Mouse (Mus musculus) hindbrain, postnatal 0 days (tissue): ENCODE measurements around the gene Ttf1. TPM values are rescaled to one million over a fixed set of nuclear protein-coding genes. Genes with fewer than 3 reads are reported as not detected.
"Not testable (repeated sequence)": the region's sequence is repeated elsewhere in the genome, so short reads cannot be mapped to it uniquely, and the experiment has no call there.

Experiments used
- ATAC-seq: fragments of 200-750 bp; cut with Nextera tagmentation; 2 replicates; pipeline ENCODE4 v1.8.0; 2017; ENCODE audit warnings: mild to moderate bottlenecking, moderate TSS enrichment, moderate library complexity
- DNase-seq: peaks from one replicate; pipeline ENCODE4 v3.0.0-alpha.2; 2015; ENCODE audit warnings: low spot score
- H3K27ac ChIP-seq: fragments of 300-500 bp; sonication (generic); 2 replicates; pipeline ENCODE4 v1.5.1; 2014; ENCODE audit warnings: mild to moderate bottlenecking
- H3K27me3 ChIP-seq: fragments of 300-500 bp; sonication (generic); 2 replicates; pipeline ENCODE4 v1.6.1; 2014; ENCODE audit warnings: low read length, mixed read lengths; ENCODE audit not compliant: insufficient read depth
- H3K36me3 ChIP-seq: fragments of 300-500 bp; sonication (generic); 2 replicates; pipeline ENCODE4 v1.6.1; 2014; ENCODE audit warnings: low read length, mixed read lengths; ENCODE audit not compliant: insufficient read depth
- H3K4me1 ChIP-seq: fragments of 300-500 bp; sonication (generic); 2 replicates; pipeline ENCODE4 v1.6.1; 2014; ENCODE audit warnings: antibody characterized with exemption, low read length, mixed read lengths; ENCODE audit not compliant: insufficient read depth
- H3K4me2 ChIP-seq: fragments of 300-500 bp; sonication (generic); 2 replicates; pipeline ENCODE4 v1.6.1; 2014; ENCODE audit warnings: low read depth, mild to moderate bottlenecking, low read length, moderate library complexity, mixed read lengths
- H3K4me3 ChIP-seq: fragments of 300-500 bp; sonication (generic); 2 replicates; pipeline ENCODE4 v1.5.1; 2014; ENCODE audit warnings: low read length
- H3K9ac ChIP-seq: fragments of 300-500 bp; sonication (generic); replicated peaks from 2 replicates; pipeline ENCODE4 v1.6.1; 2014; ENCODE audit warnings: mild to moderate bottlenecking, low read length, moderate library complexity, mixed read lengths
- H3K9me3 ChIP-seq: fragments of 300-500 bp; sonication (generic); 2 replicates; pipeline ENCODE4 v1.6.1; 2016; ENCODE audit warnings: low read length, mixed read lengths
- CTCF ChIP-seq: IDR thresholded peaks from 2 replicates; pipeline ENCODE4 v1.5.1; 2016; ENCODE audit warnings: antibody characterized with exemption, control low read depth, low read depth
- WGBS: fragments of 180-500 bp; shearing (Covaris S2); extraction: QIAGEN DNeasy Blood & Tissue Kit; methylation state at CpG from one replicate; pipeline ENCODE4 v1.1.7; 2014; 5-methylcytosine and 5-hydroxymethylcytosine counted together
- polyA plus RNA-seq: library from polyadenylated mRNA; unstranded; fragments of >200 nt; fragmentation: Nextera tagmentation; extraction: Ambion mirVana; gene quantifications from 2 replicates; pipeline ENCODE4 v1.2.1, GENCODE M21; 2015
- total RNA-seq: library from RNA; depleted of rRNA; stranded (reverse); fragments of >200 nt; gene quantifications from 2 replicates; pipeline ENCODE4 v1.2.3, GENCODE M21; 2014

Gene Ttf1
- total and polyA plus RNA-seq, 2 experiments from 2014 or later = 3.3 to 3.9 TPM

- whole genome bisulfite sequencing = 90% methylated on average over 11 of the region's 11 CpGs
- H3K36me3 ChIP-seq = peaks cover 68% of the 10 kb centered on the region
- no peak for TF ChIP-seq CTCF
These were observed 15.4 kb downstream of the Ttf1 start for GRCm38 (mm10) chr2:29075331-29076070.

GRCm38 (mm10) chr2:29076226-29076625, 16.2 kb downstream of the Ttf1 start:
- WGBS = 89% methylated on average over 2 of the region's 2 CpGs
- Histone ChIP-seq H3K4me2 (no peak overlapping the region), H3K27ac (no peak overlapping the region), H3K36me3 (peaks cover 67% of the 10 kb centered on the region), H3K9me3 (no peaks in the 10 kb centered on the region), H3K4me1 (no peaks in the 10 kb centered on the region), H3K9ac (no peak overlapping the region), H3K4me3 (no peak overlapping the region), H3K27me3 (no peaks in the 10 kb centered on the region)
- DNase-seq (no peak), ATAC-seq (no peak)
- no peak for TF ChIP-seq CTCF

More at GRCm38 (mm10) chr2:29075331-29076070, 15.4 kb downstream of the Ttf1 start:
- no peak overlapping the region for H3K27ac ChIP-seq
- DNase-seq (no peak), ATAC-seq (no peak)
- H3K27me3 ChIP-seq = no peaks in the 10 kb centered on the region
- no peak overlapping the region for H3K4me3 ChIP-seq
- H3K4me2 ChIP-seq = no peak overlapping the region
- no peaks in the 10 kb centered on the region for H3K9me3 ChIP-seq
- no peak overlapping the region for H3K9ac ChIP-seq
- no peaks in the 10 kb centered on the region for H3K4me1 ChIP-seq

GRCm38 (mm10) chr2:29081965-29082364, 21.9 kb downstream of the Ttf1 start:
- no peaks in the 10 kb centered on the region for H3K27me3 ChIP-seq
- no peak overlapping the region for H3K4me3 ChIP-seq
- no peaks in the 10 kb centered on the region for H3K9me3 ChIP-seq
- no peak overlapping the region for H3K27ac ChIP-seq
- WGBS = 58% methylated on average over 3 of the region's 3 CpGs
- no peak overlapping the region for H3K9ac ChIP-seq
- H3K4me1 ChIP-seq = no peaks in the 10 kb centered on the region
- H3K36me3 ChIP-seq = peaks cover 68% of the 10 kb centered on the region
- ATAC-seq = no peak
- peak; percentile 7 for DNase-seq
- TF ChIP-seq CTCF = peak; percentile 18; the same call in 1 of the 2 replicates
- no peak overlapping the region for H3K4me2 ChIP-seq

GRCm38 (mm10) chr2:29086026-29086425, 26.0 kb downstream of the Ttf1 start:
- H3K36me3 ChIP-seq = peaks cover 39% of the 10 kb centered on the region
- no peak for TF ChIP-seq CTCF
- 96% methylated on average over 7 of the region's 7 CpGs for WGBS

GRCm38 (mm10) chr2:29089276-29089675, 29.2 kb downstream of the Ttf1 start:
- not testable (repeated sequence) for H3K9ac ChIP-seq, H3K27me3 ChIP-seq, H3K9me3 ChIP-seq, ATAC-seq, H3K4me3 ChIP-seq, H3K27ac ChIP-seq, DNase-seq, H3K4me2 ChIP-seq, H3K4me1 ChIP-seq
- 69% methylated on average over 6 of the region's 6 CpGs for WGBS
- peaks cover 17% of the 10 kb centered on the region for H3K36me3 ChIP-seq

More at GRCm38 (mm10) chr2:29086026-29086425, 26.0 kb downstream of the Ttf1 start:
- Histone ChIP-seq H3K27me3 (no peaks in the 10 kb centered on the region), H3K4me2 (no peak overlapping the region), H3K9ac (no peak overlapping the region), H3K9me3 (no peaks in the 10 kb centered on the region), H3K27ac (no peak overlapping the region), H3K4me1 (no peaks in the 10 kb centered on the region), H3K4me3 (no peak overlapping the region)
- DNase-seq = no peak
- no peak for ATAC-seq

- no peak for TF ChIP-seq CTCF
- WGBS = 88% methylated on average over 8 of the region's 8 CpGs
- DNase-seq (no peak), ATAC-seq (no peak)
- H3K4me1 ChIP-seq = no peaks in the 10 kb centered on the region
- no peaks in the 10 kb centered on the region for H3K27me3 ChIP-seq
- no peak overlapping the region for H3K4me3 ChIP-seq
- no peak overlapping the region for H3K4me2 ChIP-seq
- no peaks in the 10 kb centered on the region for H3K9me3 ChIP-seq
- no peak overlapping the region for H3K9ac ChIP-seq
- H3K27ac ChIP-seq = no peak overlapping the region
- H3K36me3 ChIP-seq = no peaks in the 10 kb centered on the region
These were observed 35.6 kb downstream of the Ttf1 start for GRCm38 (mm10) chr2:29095674-29096073.

- Histone ChIP-seq H3K4me1 (no peaks in the 10 kb centered on the region), H3K9ac (no peak overlapping the region), H3K36me3 (no peaks in the 10 kb centered on the region), H3K4me3 (no peak overlapping the region), H3K9me3 (no peaks in the 10 kb centered on the region), H3K27ac (no peak overlapping the region), H3K27me3 (no peaks in the 10 kb centered on the region), H3K4me2 (no peak overlapping the region)
- TF ChIP-seq CTCF = no peak
- no peak for ATAC-seq
- DNase-seq = no peak
- 51% methylated on average over 4 of the region's 4 CpGs for WGBS
These were observed 36.7 kb downstream of the Ttf1 start for GRCm38 (mm10) chr2:29096751-29097150.
